In the genomic region with DNA sequence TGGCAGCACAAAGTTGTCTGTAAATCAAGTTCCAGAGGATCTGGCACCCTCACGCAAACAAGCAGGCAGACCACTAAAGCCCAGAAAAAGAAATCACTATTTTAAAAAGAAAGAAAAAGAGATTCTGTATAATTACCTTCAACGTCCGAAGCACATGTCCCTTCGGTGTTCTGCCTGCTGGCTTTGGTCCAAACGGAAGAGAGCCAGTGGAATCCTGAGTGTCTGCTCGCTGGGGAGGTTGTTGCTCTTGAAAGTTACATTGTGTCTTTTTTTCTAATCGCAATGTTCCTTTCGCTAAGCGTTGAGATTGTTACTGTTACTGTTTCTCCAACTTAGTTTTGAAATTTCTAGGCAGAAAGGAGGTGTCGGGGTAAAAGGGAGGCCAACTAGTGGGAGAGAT, we compare ENCODE assay signal across 11 mouse cellular contexts. TPM values are rescaled to one million over a fixed set of nuclear protein-coding genes. Genes with fewer than 3 reads are reported as not detected.
A peak's percentile ranks its signal among the peaks of the same experiment; 100 is the strongest.
DNase-seq lines count a peak whose midpoint lies in the region; ATAC-seq lines count a peak whose summit lies in the region.
"Had no signal": no experiment of that assay in that cellular context is flagged by ENCODE, and none has a peak within 500 bp of the region (broad histone marks: within the 10 kb centered on the region; RNA-seq: fewer than 3 reads in every experiment).

No protein-coding gene starts in this region.

- no peak overlapping the region for H3K9ac ChIP-seq in kidney, embryonic 16.5 days (replicated peaks; ENCODE audit: low read length)

- intact Hi-C loops in gastrocnemius, postnatal 14 days (cut with DNase I; ENCODE audit: low total_unique reads) = no loop called here

- no peaks in the 10 kb centered on the region for H3K27me3 ChIP-seq in kidney, embryonic 16.5 days (ENCODE audit: insufficient read depth, low read length)
- H3K27me3 ChIP-seq: liver, embryonic 15.5 days had no signal

- peaks cover 26% of the 10 kb centered on the region for H3K4me1 ChIP-seq in kidney, embryonic 16.5 days (ENCODE audit: insufficient read depth, low read length)

- ATAC-seq in kidney, embryonic 16.5 days (ENCODE audit: low FRiP score, low TSS enrichment) = no peak

- H3K4me3 ChIP-seq in kidney, embryonic 16.5 days (ENCODE audit: low read length) = no peak overlapping the region

- H3K27ac ChIP-seq in kidney, embryonic 16.5 days (ENCODE audit: low read length) = no peak overlapping the region
- H3K27ac ChIP-seq: liver, embryonic 15.5 days had no signal

- no peaks in the 10 kb centered on the region for H3K9me3 ChIP-seq in kidney, embryonic 16.5 days (ENCODE audit: low read length)
- H3K9me3 ChIP-seq: liver, embryonic 15.5 days had no signal

- no peaks in the 10 kb centered on the region for H3K36me3 ChIP-seq in kidney, embryonic 16.5 days (ENCODE audit: insufficient read depth, low read length)
- H3K36me3 ChIP-seq: liver, embryonic 15.5 days had no signal

- 57% methylated on average over 10 of the region's 10 CpGs for WGBS in kidney, embryonic 16.5 days

- peak; percentile 18 to 47 for DNase-seq in adrenal gland, postnatal 36 days
- DNase-seq in adrenal gland, adult 8-10 months = no peak
- DNase-seq in gastrocnemius, postnatal 10 days = peak; percentile 23
- DNase-seq in gastrocnemius, postnatal 14 days = no peak
- peak; percentile 32 for DNase-seq in kidney, postnatal 14 days
- DNase-seq in right cerebral cortex, postnatal 4 days = peak; percentile 19
- DNase-seq in right cerebral cortex, postnatal 25 days = no peak
- DNase-seq: lung, postnatal 36 days; thymus, postnatal 4 days had no signal

- H3K4me2 ChIP-seq in kidney, embryonic 16.5 days (replicated peaks; ENCODE audit: low read depth, low read length) = no peak overlapping the region

RNA-seq across cellular contexts. Expression of a gene that starts 1.1 kb away (rescaled TPM):
- total RNA-seq in adrenal gland, postnatal 36 days (2021) = 100 to 1,000 TPM; 130 to 159 TPM
- total RNA-seq in adrenal gland, adult 8-10 months (2022) = 100 to 1,000 TPM; 136 to 150 (median 143) TPM
- total RNA-seq in gastrocnemius, postnatal 10 days (2021) = 10 to 100 TPM; 47.7 to 50.8 TPM
- 10 to 100 TPM; 47.4 to 65.3 TPM for total RNA-seq in gastrocnemius, postnatal 14 days (2021)
- 64.1 and 68.0 TPM in 2 replicates for polyA plus RNA-seq in kidney, embryonic 16.5 days (2015; fragmentation: Nextera tagmentation; extraction: Ambion mirVana)

RNA-seq across cellular contexts. Expression of a gene that starts 50.3 kb away (rescaled TPM):
- total RNA-seq in adrenal gland, postnatal 36 days (2021) = 10 to 100 TPM; 48.9 to 83.1 TPM
- total RNA-seq in adrenal gland, adult 8-10 months (2022) = 10 to 100 TPM in 2 of 4 experiments, 1 to 10 TPM in 2; 7.3 to 22.4 (median 9.0) TPM
- 10 to 100 TPM; 14.8 to 18.4 TPM for total RNA-seq in gastrocnemius, postnatal 10 days (2021)
- total RNA-seq in gastrocnemius, postnatal 14 days (2021) = 10 to 100 TPM; 15.7 to 39.9 TPM
- 21.4 and 22.9 TPM in 2 replicates for polyA plus RNA-seq in kidney, embryonic 16.5 days (2015; fragmentation: Nextera tagmentation; extraction: Ambion mirVana)

Comparison
In these comparisons a context has a peak if more than half of its experiments do, and no peak if none do; other contexts are left out.
1. DNase-seq: peak in adrenal gland, postnatal 36 days (2 of 2), gastrocnemius, postnatal 10 days (single experiment), kidney, postnatal 14 days (single experiment) and right cerebral cortex, postnatal 4 days (single experiment); none in adrenal gland, adult 8-10 months (single experiment), gastrocnemius, postnatal 14 days (single experiment) and right cerebral cortex, postnatal 25 days (single experiment).